Mouse (Mus musculus) mouse trophoblast stem cell (cell line): ENCODE data around the gene Hivep2.

Experiments used
- in situ Hi-C, 2 experiments: fragments of 300-500 bp; cut with MseI, MboI; formaldehyde crosslinking; loops; 2 replicates in 1 of 2; 3 replicates in 1 of 2; pipeline ENCODE4 v1.15.1; 2025

Hivep2 gene

DNA sequence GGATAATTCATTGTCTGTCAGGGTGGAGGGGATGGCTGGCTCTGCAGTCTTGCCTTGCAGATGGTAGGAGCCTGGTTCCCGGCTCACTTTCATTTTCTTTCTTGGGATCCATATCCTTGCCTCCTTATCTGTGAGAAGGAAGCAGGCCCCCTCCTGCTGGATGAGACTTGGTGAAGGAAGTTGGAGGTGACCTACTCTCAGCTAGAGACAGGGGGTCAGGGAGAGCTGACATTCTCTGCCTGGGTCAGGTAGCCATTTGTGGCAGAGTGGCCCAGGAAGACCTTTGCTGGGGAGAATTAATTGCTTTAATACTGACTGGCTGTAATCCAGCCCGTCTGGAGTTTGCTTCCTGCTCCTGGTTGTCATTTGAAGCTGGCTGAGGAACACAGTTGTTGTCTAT is 81.8 kb downstream of the Hivep2 start:
- in situ Hi-C loops = loop anchor here in 1 of 2 experiments (10.0 kb wide), 1 partner anchor 163 kb away; no protein-coding TSS in a partner anchor

GRCm38 (mm10) chr10:14048322-14048915 is 82.5 kb downstream of the Hivep2 start:
- in situ Hi-C loops = loop anchor here in 1 of 2 experiments (10.0 kb wide), 1 partner anchor 164 kb away; no protein-coding TSS in a partner anchor

DNA sequence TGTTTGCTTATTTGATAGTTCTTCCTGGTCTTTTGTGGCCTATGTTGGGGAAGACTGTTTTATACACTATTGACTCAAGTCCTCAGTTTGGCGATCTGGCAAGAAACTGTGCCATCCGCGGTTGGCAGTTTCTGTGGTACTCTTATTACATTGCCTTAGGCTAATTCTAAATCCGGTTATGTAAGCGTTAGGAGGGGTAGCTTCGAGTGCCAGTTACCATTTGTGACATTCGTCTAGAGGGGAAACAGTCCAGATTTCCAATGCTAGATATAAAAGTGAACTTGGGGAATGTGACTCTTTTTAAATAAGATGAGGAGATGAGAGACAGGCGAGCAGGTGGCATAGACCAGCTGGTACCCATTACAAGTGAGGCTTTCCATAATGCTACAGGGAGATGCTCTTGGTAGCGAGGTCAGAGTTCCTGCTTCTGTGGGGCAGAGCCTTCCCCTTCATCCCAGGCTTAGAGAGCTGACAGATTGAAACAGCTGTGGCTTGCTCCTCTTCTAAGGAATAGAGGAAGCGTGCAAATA is 83.1 kb downstream of the Hivep2 start:
- in situ Hi-C loops = loop anchor here in 1 of 2 experiments (10.0 kb wide), 1 partner anchor 164 kb away; no protein-coding TSS in a partner anchor

DNA sequence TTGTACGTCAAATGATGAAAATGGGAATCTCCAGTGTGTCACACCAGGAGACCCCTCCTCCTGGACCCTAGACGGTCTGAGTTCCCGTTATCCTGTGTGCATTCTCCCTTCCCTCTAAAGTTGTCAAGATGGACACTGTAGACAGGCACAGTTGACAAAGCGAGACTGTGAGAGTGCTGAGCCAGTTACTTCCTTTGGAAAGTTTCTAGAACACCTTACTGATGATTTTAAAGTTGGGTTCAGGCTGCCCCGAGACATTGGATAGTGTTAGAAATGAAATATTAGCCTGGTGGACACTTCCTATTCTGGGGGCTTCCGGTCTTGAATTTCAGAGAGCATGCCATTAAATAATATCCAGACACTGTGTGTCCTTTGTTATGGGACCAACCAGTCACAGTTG is 83.8 kb downstream of the Hivep2 start:
- in situ Hi-C loops = loop anchor here in 1 of 2 experiments (10.0 kb wide), 1 partner anchor 165 kb away; no protein-coding TSS in a partner anchor

GRCm38 (mm10) chr10:14050586-14050985 is 84.7 kb downstream of the Hivep2 start:
- in situ Hi-C loops = no loop called here

GRCm38 (mm10) chr10:14052109-14052689 is 86.3 kb downstream of the Hivep2 start:
- in situ Hi-C loops = no loop called here

DNA sequence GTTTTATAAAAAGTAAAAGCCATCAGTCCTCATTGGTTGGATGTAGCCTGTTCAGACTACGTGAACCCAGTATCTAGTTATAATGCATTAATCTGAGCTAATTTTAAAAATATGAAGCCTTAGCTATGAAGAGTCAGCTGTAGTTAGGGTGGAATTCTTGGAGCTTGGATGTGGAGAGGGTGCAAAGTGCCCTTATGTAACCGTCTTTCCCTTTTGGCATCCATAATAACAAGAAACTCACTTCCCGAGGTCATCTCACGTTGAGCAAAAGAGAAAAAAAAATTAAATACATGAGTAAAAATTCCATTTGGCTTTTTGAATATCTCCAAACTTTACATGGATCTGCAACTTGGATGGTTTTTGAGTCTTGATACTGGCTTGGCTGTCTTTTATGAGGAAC is 89.0 kb downstream of the Hivep2 start:
- in situ Hi-C loops = no loop called here

- in situ Hi-C loops = no loop called here
Observed at GRCm38 (mm10) chr10:14055533-14055981, 89.7 kb downstream of the Hivep2 start.

- in situ Hi-C loops = no loop called here
Observed at GRCm38 (mm10) chr10:14056057-14056456, 90.2 kb downstream of the Hivep2 start.

DNA sequence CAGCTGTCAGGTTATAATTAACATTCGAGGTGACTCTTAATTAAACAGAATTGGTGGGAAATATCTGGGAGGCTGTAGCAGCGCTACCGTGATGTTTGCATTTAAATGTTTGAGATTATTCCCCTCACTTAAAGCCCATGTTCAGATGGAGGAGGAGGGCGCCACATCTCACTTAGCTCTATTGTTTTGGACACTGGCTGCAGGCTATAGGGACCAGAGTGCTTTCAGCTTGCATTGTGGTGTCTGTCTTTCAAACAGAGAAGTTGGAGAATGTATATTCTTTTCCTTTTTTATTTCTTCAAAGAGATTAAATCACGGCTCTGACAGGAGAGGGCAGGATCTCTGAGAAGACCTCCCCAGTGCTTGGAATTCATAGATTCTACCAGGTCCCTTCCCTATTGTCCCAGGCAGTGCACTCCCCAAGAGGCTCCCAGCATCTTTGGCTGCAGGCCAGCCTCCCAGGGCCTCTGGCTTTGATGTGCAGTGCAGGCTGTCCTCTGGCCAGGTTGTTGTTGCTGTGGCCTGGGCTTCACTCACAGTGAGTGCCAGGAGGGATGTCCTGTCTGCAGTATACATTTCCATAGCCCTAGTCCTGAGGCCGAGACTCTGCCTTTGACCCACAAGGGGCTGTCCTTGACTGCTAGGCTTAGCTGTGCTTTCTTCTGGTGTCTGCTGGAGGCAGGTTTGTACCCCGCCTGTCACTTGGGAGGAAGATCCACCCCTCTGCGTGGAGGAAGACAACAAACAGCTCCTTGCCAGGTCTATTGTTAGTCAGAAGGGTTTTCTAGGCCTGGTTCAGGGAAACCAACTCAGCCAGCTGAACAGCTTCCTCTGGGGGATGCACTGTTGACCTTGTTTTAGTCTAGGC is 90.9 kb downstream of the Hivep2 start:
- in situ Hi-C loops = no loop called here

DNA sequence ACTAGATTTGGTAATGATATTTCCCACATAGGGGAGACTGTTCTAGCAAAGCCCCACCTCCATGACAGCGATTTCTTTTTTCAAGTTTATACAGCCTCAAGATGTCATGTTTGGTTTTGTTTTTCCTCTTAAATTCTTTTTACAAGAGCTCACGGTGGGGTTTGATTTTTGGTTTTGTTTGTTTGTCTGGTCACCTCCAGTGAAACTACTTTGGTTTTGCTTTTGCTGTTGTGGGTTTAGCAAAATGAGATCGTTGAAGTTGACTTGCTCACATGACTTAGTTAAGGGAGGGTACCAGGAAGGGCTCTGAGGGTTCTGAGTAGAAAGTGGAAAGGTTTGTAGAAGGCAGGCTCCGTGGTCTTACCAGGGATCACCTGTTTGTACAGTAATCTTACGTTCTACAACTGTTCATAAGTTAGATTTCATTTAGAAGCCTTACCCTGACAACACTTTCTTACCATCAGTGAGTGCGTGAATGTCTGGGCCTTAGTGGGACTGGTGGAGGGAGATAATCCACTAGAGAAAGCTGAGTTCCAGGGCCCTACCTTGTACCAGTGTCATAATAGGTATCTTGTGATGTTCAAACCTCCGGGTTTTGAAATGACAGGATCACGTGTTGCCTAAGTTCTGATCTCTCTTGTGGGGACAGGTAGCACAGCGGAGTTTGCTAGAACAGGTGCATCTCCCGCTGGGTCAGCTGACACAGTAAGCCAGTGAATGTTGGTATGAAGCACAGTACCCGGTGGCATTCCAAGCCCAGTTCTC is 92.1 kb downstream of the Hivep2 start:
- in situ Hi-C loops = no loop called here

GRCm38 (mm10) chr10:14058742-14059141 is 92.9 kb downstream of the Hivep2 start:
- in situ Hi-C loops = no loop called here

GRCm38 (mm10) chr10:14059581-14059980 is 93.7 kb downstream of the Hivep2 start:
- in situ Hi-C loops = no loop called here

- in situ Hi-C loops = no loop called here
Observed at GRCm38 (mm10) chr10:14060302-14060701, 94.4 kb downstream of the Hivep2 start.

- in situ Hi-C loops = no loop called here
Observed at GRCm38 (mm10) chr10:14063226-14063625, 97.4 kb downstream of the Hivep2 start.

DNA sequence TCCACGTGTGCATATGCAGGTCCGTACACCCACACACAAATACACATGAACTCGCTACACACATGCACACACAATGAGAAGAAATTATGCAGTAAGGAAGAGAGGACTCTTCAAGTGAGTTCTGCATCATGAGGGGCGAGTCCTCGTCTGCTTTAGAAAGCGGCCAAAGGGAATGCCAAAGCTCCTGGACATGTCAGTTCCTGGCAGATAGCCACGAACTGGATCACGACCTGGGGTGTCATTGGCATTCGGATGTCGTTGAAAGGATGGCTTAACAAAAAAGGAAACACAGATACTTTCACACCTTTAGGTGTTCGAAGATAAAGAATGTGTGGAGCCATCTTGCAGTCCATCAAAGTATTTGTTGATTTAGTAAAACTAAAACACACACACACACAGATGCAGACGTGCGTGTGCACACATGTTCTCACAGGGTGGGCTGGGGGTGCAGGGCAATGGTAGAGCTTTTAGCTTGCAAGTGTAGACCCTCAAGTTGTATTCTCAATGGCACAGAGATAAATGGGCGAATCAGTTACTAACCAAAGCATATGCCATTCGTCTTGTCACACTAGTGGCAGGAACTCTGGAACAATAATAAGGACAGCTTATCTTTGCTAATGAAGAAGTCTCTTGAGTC is 99.0 kb downstream of the Hivep2 start:
- in situ Hi-C loops = no loop called here

DNA sequence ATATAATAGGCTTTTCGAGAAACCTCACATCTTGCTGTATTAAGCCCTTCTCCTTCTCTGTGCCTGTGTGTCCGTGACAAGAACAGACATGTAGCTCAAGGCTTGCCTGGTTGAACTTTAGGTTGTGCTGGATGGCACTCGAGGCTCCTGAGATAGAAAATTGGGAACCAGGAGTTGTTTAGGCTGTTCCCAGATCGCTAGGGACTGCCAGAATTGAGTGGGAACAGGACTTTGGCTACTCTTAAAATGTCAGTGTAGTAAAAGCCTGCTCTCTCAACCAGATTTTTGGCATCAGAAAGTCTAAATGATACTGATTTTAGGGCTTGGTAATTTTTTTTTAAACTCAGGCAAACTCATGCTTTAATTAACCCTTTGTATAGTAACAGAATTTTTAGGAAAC is 101.9 kb downstream of the Hivep2 start:
- in situ Hi-C loops = no loop called here

DNA sequence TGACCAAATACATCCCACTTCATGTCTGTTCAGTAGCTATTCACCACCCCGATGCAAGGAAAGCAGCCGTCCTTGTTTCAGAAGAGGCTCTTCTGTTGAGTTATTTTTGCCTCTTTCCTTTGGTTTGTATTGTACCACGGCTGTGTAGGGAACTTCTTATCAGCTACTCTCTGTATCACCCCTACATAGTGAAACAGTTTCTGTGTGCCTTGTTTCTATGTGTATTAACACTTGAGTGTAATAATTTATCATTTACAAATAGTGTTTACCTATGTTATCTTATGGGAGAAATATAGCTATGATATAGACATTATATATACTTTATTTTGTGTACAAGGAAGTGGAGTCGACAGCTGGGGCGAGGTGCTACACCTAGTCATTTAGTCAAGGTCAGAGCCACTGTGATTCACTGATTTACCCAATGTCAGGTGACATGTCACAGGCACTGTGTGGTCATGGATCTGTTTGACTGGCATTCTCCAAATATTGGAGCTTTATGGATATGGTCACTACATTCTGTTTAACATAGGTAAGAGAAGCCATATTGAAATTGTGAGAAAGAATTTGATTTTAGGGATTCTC is 104.7 kb downstream of the Hivep2 start:
- in situ Hi-C loops = no loop called here

DNA sequence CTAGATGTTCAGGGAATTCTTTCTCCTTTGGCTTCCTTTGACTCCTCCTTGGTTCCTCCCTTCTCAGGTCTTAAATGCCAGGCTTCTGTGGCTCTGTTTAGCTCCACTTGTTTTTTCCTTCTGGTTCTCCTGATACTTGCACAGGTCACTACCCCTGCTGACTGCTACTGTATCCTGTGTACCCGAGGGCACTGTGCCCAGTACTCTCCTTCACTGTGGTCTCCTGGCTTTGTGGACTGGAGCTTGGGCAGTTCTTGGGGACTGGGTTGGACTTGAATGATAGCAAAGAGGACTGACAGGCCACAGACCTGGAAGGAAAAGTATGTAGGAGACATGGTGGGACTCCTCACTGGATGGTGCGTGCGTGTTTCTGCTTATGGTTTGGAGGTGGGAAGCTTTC is 106.6 kb downstream of the Hivep2 start:
- in situ Hi-C loops = no loop called here

GRCm38 (mm10) chr10:14075767-14076166 is 109.9 kb downstream of the Hivep2 start:
- in situ Hi-C loops = no loop called here
